Mouse (Mus musculus) megakaryocyte, embryonic 14.5 days (primary cell): ENCODE results near the gene Il1r2.

Experiments used
- FLI1 ChIP-seq: IDR thresholded peaks from 2 replicates; pipeline ENCODE4 v1.6.1; 2012; ENCODE audit warnings: low read length, inconsistent platforms, mixed read lengths
- GATA1 ChIP-seq: IDR thresholded peaks from 3 replicates; pipeline ENCODE4 v1.6.1; 2012; ENCODE audit warnings: mixed read lengths, low read length, inconsistent platforms, borderline replicate concordance

GRCm38 (mm10) chr1:40116422-40116821 lies 42.5 kb downstream of the Il1r2 start:
- no peak for TF ChIP-seq FLI1
- no peak for TF ChIP-seq GATA1
